Mouse (Mus musculus): ENCODE measurements at regions not wholly inside any gene's neighbourhood (a gene's known extent, or its start where the extent isn't known, plus 50 kb on each side); places are given as distances from the start of the nearest gene placed in this dataset.

DNA sequence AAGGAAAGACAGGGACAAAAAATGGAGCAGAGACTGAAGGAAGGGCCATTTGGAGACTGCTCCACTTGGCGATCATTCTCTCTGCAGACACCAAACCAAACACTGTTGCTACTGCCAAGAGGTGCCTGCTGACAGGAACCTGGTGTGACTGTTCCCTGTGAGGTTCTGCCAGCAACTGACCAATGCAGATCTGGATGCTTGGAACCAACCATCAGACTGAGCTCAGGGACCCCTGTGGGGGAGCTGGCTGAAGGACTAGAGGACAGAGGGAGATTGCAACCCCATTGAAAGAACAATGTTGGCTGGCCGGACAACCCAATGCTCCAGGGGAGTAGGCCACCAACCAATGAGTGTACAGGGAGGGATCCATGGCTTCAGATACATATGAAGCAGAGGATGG is 139.2 kb upstream of the Cep126 start:
- no peak for DNase-seq (ENCODE audit: low read depth, low spot score)

DNA sequence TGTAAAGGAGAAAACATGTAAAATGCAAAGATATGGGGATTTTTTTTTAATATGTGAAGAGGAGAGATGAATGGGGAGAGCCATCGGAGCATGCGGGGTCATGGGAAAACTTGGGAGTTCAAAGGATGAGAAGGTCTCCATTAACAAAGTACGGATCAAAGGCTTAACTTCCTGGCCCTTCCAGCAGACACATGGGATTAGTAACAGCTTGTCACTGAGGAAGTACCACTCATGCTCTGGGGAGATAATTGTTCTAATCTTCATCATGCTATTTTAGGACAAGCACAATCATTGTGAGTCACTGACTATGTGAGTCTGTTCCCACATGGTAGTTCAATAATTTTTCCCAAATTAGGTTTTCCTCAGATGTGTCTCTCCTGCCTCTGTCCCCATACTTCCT is 115.4 kb upstream of the Cep126 start:
- DNase-seq (ENCODE audit: low read depth, low spot score), result no peak

DNA sequence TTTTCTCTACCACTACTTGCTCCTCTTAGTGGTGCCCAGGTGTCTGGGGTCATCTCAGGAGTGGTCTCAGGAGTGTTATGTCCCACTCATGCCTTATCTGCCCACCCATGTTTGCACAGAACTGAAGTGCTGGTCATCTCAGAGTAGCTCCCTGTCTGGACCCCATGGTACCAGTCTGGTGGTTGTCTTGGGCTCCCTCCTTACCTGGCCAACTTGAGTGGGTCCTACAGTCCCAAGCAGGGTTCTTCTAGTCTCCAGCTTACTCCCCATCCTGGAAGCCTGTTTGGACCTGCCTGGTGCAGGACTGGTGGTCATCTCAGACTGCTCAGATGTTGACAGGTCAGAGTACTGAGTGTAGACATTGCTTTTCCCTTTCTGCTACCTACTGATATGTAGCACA is 94.0 kb upstream of the Cep126 start:
- no peak for DNase-seq (ENCODE audit: low read depth, low spot score)

DNA sequence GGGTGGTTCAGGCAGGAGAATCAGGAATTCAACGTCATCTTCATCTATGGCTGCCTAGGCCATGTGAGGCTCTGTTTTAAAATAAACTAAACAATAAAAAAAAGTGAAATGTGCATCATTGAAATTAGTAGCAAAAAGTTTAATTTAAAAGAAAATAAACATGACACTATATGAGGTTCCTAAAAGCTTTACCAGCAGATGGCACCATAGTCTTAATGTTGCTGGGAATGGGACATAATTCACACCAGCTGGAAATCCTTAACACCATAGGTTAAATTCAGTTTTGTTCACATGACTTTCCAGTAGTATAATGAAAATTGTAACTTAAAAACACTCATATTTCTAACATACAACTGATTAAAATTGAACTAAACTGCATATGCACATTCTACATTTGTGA is 92.3 kb upstream of the Cep126 start:
- peak; percentile 22 for DNase-seq (ENCODE audit: low read depth, low spot score)

DNA sequence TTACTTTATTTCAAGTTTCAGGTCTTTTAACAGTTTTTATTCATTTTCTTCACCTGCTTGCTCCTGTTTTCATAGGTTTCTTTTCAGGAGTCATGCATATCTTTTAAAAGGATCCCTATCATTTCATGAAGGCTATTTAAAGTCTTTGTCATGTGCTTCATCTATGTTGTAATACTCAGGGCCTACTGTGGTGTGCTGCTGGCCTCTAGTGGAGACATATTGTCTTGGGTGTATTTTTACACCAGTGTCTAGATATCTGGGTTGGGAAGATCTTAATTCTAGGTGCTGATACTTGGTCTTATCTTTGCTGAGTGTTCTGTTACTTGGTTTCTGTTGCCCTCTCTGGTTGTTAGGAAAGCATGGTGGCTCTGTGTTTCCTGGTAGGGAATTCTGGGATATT is 74.8 kb upstream of the Cep126 start:
- DNase-seq (ENCODE audit: low read depth, low spot score), result no peak

DNA sequence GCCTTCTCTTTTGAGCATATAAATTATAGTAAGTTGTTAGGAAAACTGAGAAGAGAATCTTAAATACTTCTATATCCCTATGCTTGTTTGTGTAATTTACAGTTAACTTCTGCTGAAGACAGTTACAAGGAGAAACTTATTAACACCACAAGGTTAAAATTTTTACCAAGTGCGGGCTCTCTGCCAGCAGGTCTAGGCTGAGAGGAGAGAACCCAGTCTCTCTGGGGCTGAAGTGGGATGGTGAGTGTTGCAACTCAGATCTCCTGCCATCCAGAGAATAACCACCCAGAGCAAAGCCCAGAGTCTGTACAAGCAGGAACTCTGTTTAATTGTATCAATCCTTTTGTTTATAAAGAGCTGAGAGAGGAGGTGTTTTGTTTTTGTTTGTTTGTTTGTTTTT is 51.3 kb upstream of the Cep126 start:
- DNase-seq (ENCODE audit: low read depth, low spot score), result no peak

All from brain, embryonic 18.5 days (tissue).